Mouse (Mus musculus): ENCODE data around the gene Gnb5.
"Not testable (repeated sequence)": the region's sequence is repeated elsewhere in the genome, so short reads cannot be mapped to it uniquely, and the experiment has no call there.

The Gnb5 gene

GRCm38 (mm10) chr9:75357087-75357654, 51.1 kb downstream of the Gnb5 start:
- DNase-seq (ENCODE audit: low read depth, low spot score): peak; percentile 78

- peak; percentile 82 for DNase-seq (ENCODE audit: low read depth, low spot score)
Observed at GRCm38 (mm10) chr9:75361699-75362098, 55.6 kb downstream of the Gnb5 start.

GRCm38 (mm10) chr9:75362201-75362600, 56.1 kb downstream of the Gnb5 start:
- DNase-seq (ENCODE audit: low read depth, low spot score): no peak

GRCm38 (mm10) chr9:75363001-75363400, 56.9 kb downstream of the Gnb5 start:
- DNase-seq (ENCODE audit: low read depth, low spot score): no peak

GRCm38 (mm10) chr9:75363702-75364101, 57.6 kb downstream of the Gnb5 start:
- DNase-seq (ENCODE audit: low read depth, low spot score): not testable (repeated sequence)

GRCm38 (mm10) chr9:75365195-75365594, 59.1 kb downstream of the Gnb5 start:
- DNase-seq (ENCODE audit: low read depth, low spot score): no peak

GRCm38 (mm10) chr9:75366191-75366590, 60.1 kb downstream of the Gnb5 start:
- peak; percentile 77 for DNase-seq (ENCODE audit: low read depth, low spot score)

GRCm38 (mm10) chr9:75368779-75369178, 62.7 kb downstream of the Gnb5 start:
- no peak for DNase-seq (ENCODE audit: low read depth, low spot score)

GRCm38 (mm10) chr9:75375606-75376005, 69.5 kb downstream of the Gnb5 start:
- peak; percentile 23 for DNase-seq (ENCODE audit: low read depth, low spot score)

GRCm38 (mm10) chr9:75376428-75376827, 70.3 kb downstream of the Gnb5 start:
- no peak for DNase-seq (ENCODE audit: low read depth, low spot score)

- no peak for DNase-seq (ENCODE audit: low read depth, low spot score)
Observed at GRCm38 (mm10) chr9:75378774-75379173, 72.7 kb downstream of the Gnb5 start.

GRCm38 (mm10) chr9:75382825-75383224, 76.7 kb downstream of the Gnb5 start:
- no peak for DNase-seq (ENCODE audit: low read depth, low spot score)

GRCm38 (mm10) chr9:75383785-75384184, 77.7 kb downstream of the Gnb5 start:
- no peak for DNase-seq (ENCODE audit: low read depth, low spot score)

GRCm38 (mm10) chr9:75384337-75384962, 78.4 kb downstream of the Gnb5 start:
- DNase-seq (ENCODE audit: low read depth, low spot score): no peak

- DNase-seq (ENCODE audit: low read depth, low spot score): no peak
Observed at GRCm38 (mm10) chr9:75385218-75385974, 79.3 kb downstream of the Gnb5 start.

- DNase-seq (ENCODE audit: low read depth, low spot score): no peak
Observed at GRCm38 (mm10) chr9:75393251-75393650, 87.2 kb downstream of the Gnb5 start.
